Mouse (Mus musculus) layer of hippocampus, postnatal 10 days (tissue): ENCODE results near the gene Mtmr1. TPM values are rescaled to one million over a fixed set of nuclear protein-coding genes. Genes with fewer than 3 reads are reported as not detected.
"Not testable (repeated sequence)": the region's sequence is repeated elsewhere in the genome, so short reads cannot be mapped to it uniquely, and the experiment has no call there.

Source experiments
- DNase-seq, 2 experiments: peaks; one replicate each; pipeline ENCODE4 v3.0.0; 2021; ENCODE audit warnings: low spot score in 2 of 2
- long read RNA-seq: library from polyadenylated mRNA; stranded (forward); transcript quantifications from one replicate; pipeline ENCODE4 v2.0.0, GENCODE M21; 2023
- total RNA-seq, 2 experiments: library from RNA; stranded (reverse); gene quantifications; 2 replicates each; pipeline ENCODE4 v1.2.3; 2021

Mtmr1 gene
- total RNA-seq: 10 to 100 TPM; 34.6 to 38.3 TPM
- long read RNA-seq, full-length matches to known transcripts: 2 of 30 reads
- long read RNA-seq, partial matches to known transcripts: 1 of 30 reads
- long read RNA-seq, other reads (novel, unspliced or antisense): 27 of 30 reads

DNA sequence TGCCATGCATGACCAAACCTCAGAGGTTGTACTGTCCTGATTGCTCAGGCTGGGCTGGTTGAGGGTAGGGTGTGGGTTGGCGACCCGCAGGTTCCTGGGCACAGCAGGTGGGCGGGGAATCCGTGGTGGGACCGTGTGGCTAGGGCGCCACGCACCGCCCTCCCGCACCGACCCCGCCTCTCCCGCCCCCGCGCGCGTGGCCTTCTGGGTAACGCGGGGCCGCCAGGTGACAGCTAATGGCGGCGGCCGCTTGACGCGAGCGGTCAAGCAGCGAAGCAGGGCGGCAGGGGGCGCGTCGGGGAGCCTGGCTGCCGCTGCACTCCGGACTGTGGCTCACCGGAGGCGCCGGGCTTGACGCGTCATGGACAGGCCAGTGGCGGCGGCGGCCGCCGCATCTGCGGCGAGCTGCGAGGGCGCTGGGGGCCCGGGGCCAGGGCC is at the start of gene Mtmr1:
Gene Mtmr1, plus strand, starts transcription at position 207 of the 438 bp plus-strand sequence.
- peak; percentile 68 to 80 for DNase-seq

- no peak for DNase-seq
These were observed 12.5 kb upstream of the Mtmr1 start for GRCm38 (mm10) chrX:71352033-71352432.

DNA sequence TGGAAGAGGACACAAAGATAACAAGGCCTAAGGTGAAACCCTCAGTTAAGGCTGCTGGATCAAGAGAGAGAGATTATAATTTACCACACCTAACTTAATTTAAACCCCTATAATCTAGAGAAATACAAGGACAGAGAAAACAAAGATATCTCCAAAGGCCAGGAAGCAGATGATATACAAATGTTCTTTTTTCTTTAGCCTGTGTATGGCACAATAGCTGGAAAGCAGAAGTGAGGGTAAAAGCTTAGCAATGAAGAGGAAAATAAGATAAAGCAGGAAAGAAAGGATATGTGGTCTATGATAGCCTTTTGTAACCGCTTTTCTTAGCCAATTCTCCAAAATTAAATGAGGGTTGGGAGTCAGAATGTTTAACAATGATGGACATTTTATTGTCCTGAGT is 9.2 kb upstream of the Mtmr1 start:
- DNase-seq: no peak

DNA sequence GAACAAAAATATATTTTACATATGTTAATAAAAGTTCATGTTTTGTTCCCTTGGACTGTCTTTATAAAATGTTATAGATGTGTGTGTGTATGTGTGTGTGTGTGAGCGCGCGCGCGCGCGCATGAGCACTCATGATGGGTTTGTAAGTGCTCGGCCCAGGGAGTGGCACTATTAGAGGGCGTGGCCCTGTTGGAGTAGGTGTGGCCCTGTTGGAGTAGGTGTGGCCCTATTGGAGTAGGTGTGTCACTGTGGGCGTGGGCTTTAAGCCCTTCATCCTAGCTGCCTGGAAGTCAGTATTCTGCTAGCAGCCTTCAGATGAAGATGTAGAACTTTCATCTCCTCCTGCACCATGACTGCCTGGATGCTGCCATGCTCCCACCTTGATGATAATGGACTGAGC is 2.8 kb upstream of the Mtmr1 start:
- DNase-seq: not testable (repeated sequence)

- no peak for DNase-seq
These were observed 498 bp upstream of the Mtmr1 start for GRCm38 (mm10) chrX:71364062-71364461.

- peak; percentile 14 to 48 for DNase-seq
These were observed 451 bp downstream of the Mtmr1 start for GRCm38 (mm10) chrX:71365011-71365410.

DNA sequence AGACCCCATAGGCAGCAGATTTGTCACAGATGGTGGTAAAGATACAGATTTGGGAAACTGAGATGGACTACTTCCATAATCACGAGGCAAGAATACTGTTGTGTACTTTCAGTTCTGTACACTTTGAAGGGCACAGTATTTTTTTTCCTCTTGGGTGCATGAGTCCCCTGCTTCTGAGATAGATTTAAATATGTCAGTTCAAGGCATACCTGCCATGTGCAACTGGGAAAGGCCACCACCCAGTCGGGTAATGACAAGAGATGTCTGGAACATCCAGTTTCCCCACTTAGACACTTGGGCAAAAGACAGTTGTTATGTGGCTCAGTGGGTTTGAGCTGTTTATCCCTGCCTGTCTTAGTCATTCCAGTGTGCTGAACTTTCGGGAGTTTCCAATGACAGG is 950 bp downstream of the Mtmr1 start:
- DNase-seq: no peak

DNA sequence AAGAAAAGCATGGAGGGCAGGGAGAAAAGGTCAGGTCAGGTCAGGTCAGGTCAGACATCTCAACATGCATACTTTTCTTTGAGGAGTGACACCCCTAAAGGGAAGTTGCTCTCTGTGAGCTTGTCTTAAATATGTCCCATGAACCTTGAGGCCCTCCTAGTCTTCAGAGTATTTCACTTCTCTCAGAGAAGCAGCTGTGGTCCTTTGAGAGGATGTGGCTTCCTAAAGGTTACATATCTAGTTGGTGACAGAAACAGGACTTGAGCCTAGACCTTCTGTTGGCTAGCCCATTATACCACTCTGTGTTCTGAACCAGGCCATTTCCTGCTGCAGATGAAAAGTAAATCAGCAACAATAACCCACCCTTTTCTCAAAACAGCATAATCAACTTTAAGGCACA is 2.4 kb downstream of the Mtmr1 start:
- DNase-seq: no peak

GRCm38 (mm10) chrX:71376781-71377180 is 12.2 kb downstream of the Mtmr1 start:
- no peak for DNase-seq

- DNase-seq: no peak
These were observed 13.9 kb downstream of the Mtmr1 start for GRCm38 (mm10) chrX:71378435-71378834.

DNA sequence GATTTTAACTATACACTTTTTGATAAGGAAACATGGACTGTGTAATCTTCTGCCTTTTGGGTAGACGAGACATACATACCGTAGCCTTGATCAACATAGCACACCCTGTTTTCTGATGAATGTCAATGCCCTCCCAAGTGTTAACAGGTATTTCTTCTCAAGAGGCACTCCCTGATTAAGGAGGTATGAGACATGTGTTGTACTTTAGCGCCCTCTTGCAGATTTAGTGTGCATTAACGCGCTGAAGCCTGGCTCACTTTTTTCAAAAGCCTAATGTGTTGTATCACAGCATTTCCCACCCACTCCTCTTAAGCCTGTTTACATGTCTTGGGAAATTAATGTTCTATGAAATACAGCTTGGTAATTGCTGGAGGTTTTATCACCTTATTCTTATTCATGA is 17.0 kb downstream of the Mtmr1 start:
- peak; percentile 15 to 23 for DNase-seq

- DNase-seq: no peak
These were observed 31.8 kb downstream of the Mtmr1 start for GRCm38 (mm10) chrX:71396326-71396725.

- DNase-seq: no peak
These were observed 41.7 kb downstream of the Mtmr1 start for GRCm38 (mm10) chrX:71406290-71406689.

- DNase-seq: no peak
These were observed 43.8 kb downstream of the Mtmr1 start for GRCm38 (mm10) chrX:71408386-71408785.

DNA sequence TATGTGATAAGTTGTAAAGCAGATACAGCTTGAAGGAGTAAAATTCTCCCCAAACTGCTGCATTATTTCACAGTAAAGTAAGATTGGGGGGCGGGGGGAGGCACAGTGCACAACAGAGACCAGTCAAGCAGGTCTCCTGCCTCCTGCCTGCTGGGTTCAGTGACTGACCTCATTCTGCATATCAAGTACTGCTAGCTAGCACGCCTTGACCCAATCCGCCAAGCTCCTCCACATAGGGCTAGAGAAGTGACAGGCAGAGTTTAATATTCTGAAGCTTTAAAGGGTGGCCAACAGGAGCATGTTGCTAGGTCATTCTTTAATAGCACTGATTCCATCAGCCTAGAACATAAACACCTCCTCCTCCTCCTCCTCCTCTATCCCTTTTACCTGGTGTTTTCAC is 48.2 kb downstream of the Mtmr1 start:
- DNase-seq: no peak

DNA sequence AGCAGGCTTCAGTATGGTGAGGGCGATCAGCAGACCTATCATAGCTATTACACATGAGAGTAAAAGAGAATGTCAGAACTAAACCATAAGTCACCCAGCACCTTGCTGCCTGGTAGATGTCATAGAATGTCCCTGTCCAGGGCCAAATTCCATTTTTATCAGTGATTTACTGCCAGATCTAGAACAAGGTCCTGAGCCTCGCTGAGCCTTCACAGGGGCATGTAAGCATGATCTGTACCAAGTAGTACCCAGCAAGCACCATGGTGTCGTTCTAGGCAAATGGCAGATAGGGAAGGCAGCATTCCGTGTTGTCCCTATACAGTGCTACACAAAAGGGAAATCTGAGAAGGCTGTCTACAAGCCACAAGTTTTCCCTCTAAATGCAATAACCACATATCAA is 49.1 kb downstream of the Mtmr1 start:
- no peak for DNase-seq

DNA sequence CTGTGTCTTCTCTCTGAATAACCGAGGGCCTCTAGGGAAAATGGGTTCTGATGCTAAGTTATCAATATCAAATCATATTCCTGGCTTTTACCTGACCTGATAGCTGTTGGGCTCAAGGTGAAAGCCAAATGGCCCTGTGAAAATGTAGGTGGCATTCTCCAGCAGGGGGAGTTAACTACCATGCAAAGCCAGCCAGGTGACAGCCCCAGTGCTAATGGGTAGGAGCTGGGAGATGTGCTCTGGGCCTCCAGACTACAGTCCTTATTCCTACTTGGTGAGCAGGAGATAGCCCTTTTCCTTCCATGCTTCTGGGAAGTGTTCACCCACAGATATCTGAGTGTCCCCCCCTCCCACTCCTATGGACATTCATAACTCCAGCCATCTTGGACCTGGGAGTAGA is 60.3 kb downstream of the Mtmr1 start:
- no peak for DNase-seq

DNA sequence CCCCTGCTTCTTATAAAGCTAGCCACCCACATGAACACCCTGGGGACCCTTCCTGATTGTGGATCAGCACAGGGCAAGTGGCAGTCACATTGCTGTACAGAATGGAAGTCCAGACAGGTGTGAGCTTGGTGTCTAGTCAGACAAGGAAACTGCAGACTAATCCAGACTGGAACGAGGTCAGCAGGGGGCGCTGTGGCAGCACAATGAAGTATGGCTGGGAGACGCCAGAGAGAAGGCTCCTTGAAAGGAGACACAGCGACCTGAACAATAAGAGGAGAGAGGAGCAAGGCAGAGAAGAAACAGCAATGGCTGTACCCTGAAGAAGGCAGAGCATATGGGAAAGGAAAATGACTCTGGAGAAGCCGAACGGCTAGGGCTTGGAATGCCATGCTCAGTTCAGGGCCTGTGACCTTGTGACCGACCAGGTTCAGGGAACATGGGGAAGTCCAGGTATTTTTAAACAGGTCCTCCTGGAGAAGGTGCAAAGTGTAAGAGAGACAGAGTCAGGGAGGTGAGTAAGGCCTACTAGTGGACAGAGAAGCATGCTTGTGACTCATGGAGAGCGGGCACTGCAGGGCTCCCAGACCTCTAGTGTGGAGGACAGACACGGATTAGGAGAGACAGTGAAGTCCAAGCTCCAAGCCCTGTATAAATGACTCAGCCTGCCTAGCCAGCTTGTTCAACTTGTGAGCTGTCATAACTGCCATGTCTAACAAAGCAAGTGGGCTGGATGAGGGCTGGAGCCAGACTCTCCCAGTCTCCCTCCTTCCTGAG is 61.4 kb downstream of the Mtmr1 start:
- peak; percentile 78 to 85 for DNase-seq

GRCm38 (mm10) chrX:71427491-71427890 is 62.9 kb downstream of the Mtmr1 start:
- DNase-seq: no peak

- no peak for DNase-seq
These were observed 66.3 kb downstream of the Mtmr1 start for GRCm38 (mm10) chrX:71430900-71431299.

- no peak for DNase-seq
These were observed 69.9 kb downstream of the Mtmr1 start for GRCm38 (mm10) chrX:71434448-71434847.

DNA sequence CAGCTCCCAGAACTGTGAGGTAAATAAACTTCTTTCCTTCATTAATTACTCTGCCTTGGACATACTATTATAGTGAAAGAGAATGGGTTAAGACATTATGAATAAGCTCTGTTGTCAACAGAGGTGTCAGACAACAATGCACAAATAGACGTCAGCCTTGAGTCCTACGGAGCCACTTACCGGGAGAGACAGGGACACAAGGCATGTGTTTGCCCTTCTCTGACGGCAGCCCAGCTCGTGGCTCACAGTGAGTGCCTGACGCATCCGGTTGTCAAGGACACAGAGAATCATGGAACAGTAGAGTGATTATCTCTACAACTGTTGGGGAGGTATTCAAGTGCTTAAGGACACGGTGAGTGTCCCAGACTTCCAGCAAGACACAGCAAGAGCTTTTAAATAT is 70.3 kb downstream of the Mtmr1 start:
- no peak for DNase-seq

- DNase-seq: no peak
These were observed 71.0 kb downstream of the Mtmr1 start for GRCm38 (mm10) chrX:71435542-71435941.
